ENCODE assay signal across 21 mouse cellular contexts in the genomic region with DNA sequence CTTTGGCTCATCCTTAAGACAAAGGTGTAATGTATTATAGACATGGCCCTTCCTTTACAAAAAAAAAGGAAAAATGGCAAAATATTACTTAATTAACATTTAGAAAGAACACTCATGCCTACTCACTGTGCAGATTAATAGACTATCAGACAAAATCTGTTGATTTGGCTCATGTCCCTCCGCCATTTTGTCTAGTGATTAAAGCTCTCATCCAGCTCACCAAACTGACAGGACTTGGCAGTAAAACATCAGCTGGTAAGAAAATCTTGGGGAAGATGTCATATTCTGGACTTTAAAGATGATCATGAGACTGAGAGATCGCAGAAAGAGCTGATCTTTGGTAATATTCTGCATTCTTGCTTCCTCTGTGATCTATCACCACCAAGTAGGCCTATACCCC.
DNase-seq lines count a peak whose midpoint lies in the region; ATAC-seq lines count a peak whose summit lies in the region.
"Had no signal": no experiment of that assay in that cellular context is flagged by ENCODE, and none has a peak within 500 bp of the region (broad histone marks: within the 10 kb centered on the region; RNA-seq: fewer than 3 reads in every experiment).

No protein-coding gene starts in this region.

- H3K9me3 ChIP-seq in hindbrain, embryonic 14.5 days (ENCODE audit: control insufficient read depth, low read length): no peaks in the 10 kb centered on the region
- H3K9me3 ChIP-seq in hindbrain, embryonic 16.5 days (ENCODE audit: control insufficient read depth, low read length): no peaks in the 10 kb centered on the region
- H3K9me3 ChIP-seq in midbrain, embryonic 11.5 days (ENCODE audit: control insufficient read depth, low read length): no peaks in the 10 kb centered on the region
- no peaks in the 10 kb centered on the region for H3K9me3 ChIP-seq in midbrain, embryonic 10.5 days (replicated peaks)
- H3K9me3 ChIP-seq: embryonic facial prominence, embryonic 12.5 days; embryonic facial prominence, embryonic 15.5 days; hindbrain, embryonic 13.5 days; intestine, embryonic 15.5 days had no signal

- no peak overlapping the region for H3K27ac ChIP-seq in hindbrain, embryonic 14.5 days
- H3K27ac ChIP-seq in hindbrain, embryonic 16.5 days (ENCODE audit: low read depth, low read length): no peak overlapping the region
- H3K27ac ChIP-seq in midbrain, embryonic 11.5 days (ENCODE audit: low read depth, low read length): no peak overlapping the region
- no peak overlapping the region for H3K27ac ChIP-seq in midbrain, embryonic 10.5 days (replicated peaks)
- H3K27ac ChIP-seq: embryonic facial prominence, embryonic 12.5 days; embryonic facial prominence, embryonic 15.5 days; hindbrain, embryonic 13.5 days; intestine, embryonic 15.5 days had no signal

- intact Hi-C loops in left cerebral cortex, postnatal 4 days (cut with DNase I): no loop called here
- intact Hi-C loops in left cerebral cortex, postnatal 14 days (cut with DNase I): no loop called here

- H3K27me3 ChIP-seq in hindbrain, embryonic 14.5 days (ENCODE audit: control insufficient read depth, insufficient read depth, low read length): no peaks in the 10 kb centered on the region
- no peaks in the 10 kb centered on the region for H3K27me3 ChIP-seq in hindbrain, embryonic 16.5 days (replicated peaks; ENCODE audit: control insufficient read depth, insufficient read depth, low read length)
- no peaks in the 10 kb centered on the region for H3K27me3 ChIP-seq in midbrain, embryonic 11.5 days (ENCODE audit: control insufficient read depth, insufficient read depth, low read length)
- H3K27me3 ChIP-seq in midbrain, embryonic 10.5 days (ENCODE audit: low read depth, poor library complexity, severe bottlenecking): no peaks in the 10 kb centered on the region
- H3K27me3 ChIP-seq: embryonic facial prominence, embryonic 12.5 days; embryonic facial prominence, embryonic 15.5 days; hindbrain, embryonic 13.5 days; intestine, embryonic 15.5 days had no signal

- H3K4me3 ChIP-seq in hindbrain, embryonic 14.5 days (replicated peaks; ENCODE audit: low read length): no peak overlapping the region
- H3K4me3 ChIP-seq in hindbrain, embryonic 16.5 days (ENCODE audit: low read length): no peak overlapping the region
- no peak overlapping the region for H3K4me3 ChIP-seq in midbrain, embryonic 11.5 days (ENCODE audit: low read depth, low read length)
- no peak overlapping the region for H3K4me3 ChIP-seq in midbrain, embryonic 10.5 days
- H3K4me3 ChIP-seq: embryonic facial prominence, embryonic 12.5 days; embryonic facial prominence, embryonic 15.5 days; hindbrain, embryonic 13.5 days; intestine, embryonic 15.5 days had no signal

- no peak overlapping the region for H3K9ac ChIP-seq in hindbrain, embryonic 14.5 days
- no peak overlapping the region for H3K9ac ChIP-seq in hindbrain, embryonic 16.5 days (ENCODE audit: low read depth, low read length)
- H3K9ac ChIP-seq in midbrain, embryonic 11.5 days (ENCODE audit: low read length): no peak overlapping the region
- H3K9ac ChIP-seq: embryonic facial prominence, embryonic 12.5 days; embryonic facial prominence, embryonic 15.5 days; hindbrain, embryonic 13.5 days; intestine, embryonic 15.5 days had no signal

- DNase-seq in cerebellum, postnatal 10 days: peak; percentile 64 to 67
- no peak for DNase-seq in cerebellum, adult 11-12 months
- peak; percentile 24 for DNase-seq in hindbrain, embryonic 14.5 days (ENCODE audit: low spot score)
- DNase-seq in left cerebral cortex, postnatal 4 days: peak; percentile 12
- no peak for DNase-seq in left cerebral cortex, postnatal 14 days (ENCODE audit: low spot score in 2 of 2)
- DNase-seq in midbrain, embryonic 11.5 days (ENCODE audit: low spot score, missing footprints): peak; percentile 23
- no peak for DNase-seq in midbrain, embryonic 10.5 days (ENCODE audit: low spot score)
- DNase-seq: adrenal gland, adult 8-10 months; adrenal gland, postnatal 25 days; cerebellum, adult 2 months; cerebellum, adult 9-11 months; gastrocnemius, postnatal 14 days; heart, adult 11 months had no signal

- WGBS in hindbrain, embryonic 14.5 days: 91% methylated on average over 2 of the region's 2 CpGs
- WGBS in hindbrain, embryonic 16.5 days: 77% methylated on average over 2 of the region's 2 CpGs
- WGBS in midbrain, embryonic 11.5 days: 92% methylated on average over 2 of the region's 2 CpGs
- 94% methylated on average over 2 of the region's 2 CpGs for WGBS in midbrain, embryonic 10.5 days

- no peak overlapping the region for H3K4me2 ChIP-seq in hindbrain, embryonic 14.5 days (replicated peaks)
- H3K4me2 ChIP-seq in hindbrain, embryonic 16.5 days (ENCODE audit: low read length): no peak overlapping the region
- H3K4me2 ChIP-seq in midbrain, embryonic 11.5 days: no peak overlapping the region
- H3K4me2 ChIP-seq: embryonic facial prominence, embryonic 12.5 days; embryonic facial prominence, embryonic 15.5 days; heart, embryonic 11.5 days; hindbrain, embryonic 13.5 days; intestine, embryonic 15.5 days had no signal

- H3K36me3 ChIP-seq in hindbrain, embryonic 14.5 days (replicated peaks; ENCODE audit: control insufficient read depth, insufficient read depth): no peaks in the 10 kb centered on the region
- no peaks in the 10 kb centered on the region for H3K36me3 ChIP-seq in hindbrain, embryonic 16.5 days (ENCODE audit: control insufficient read depth, insufficient read depth, low read length)
- no peaks in the 10 kb centered on the region for H3K36me3 ChIP-seq in midbrain, embryonic 11.5 days (ENCODE audit: control insufficient read depth, insufficient read depth, low read length)
- no peaks in the 10 kb centered on the region for H3K36me3 ChIP-seq in midbrain, embryonic 10.5 days
- H3K36me3 ChIP-seq: embryonic facial prominence, embryonic 12.5 days; embryonic facial prominence, embryonic 15.5 days; hindbrain, embryonic 13.5 days; intestine, embryonic 15.5 days had no signal

- peaks cover 11% of the 10 kb centered on the region for H3K4me1 ChIP-seq in hindbrain, embryonic 14.5 days (replicated peaks; ENCODE audit: control insufficient read depth, insufficient read depth, low read length)
- H3K4me1 ChIP-seq in hindbrain, embryonic 16.5 days (ENCODE audit: control insufficient read depth, insufficient read depth, low read depth, low read length): peaks cover 8% of the 10 kb centered on the region
- H3K4me1 ChIP-seq in midbrain, embryonic 11.5 days (ENCODE audit: control insufficient read depth, insufficient read depth, low read length): 0 out of 2 replicates have a peak, but pooled peaks cover 4% of the 10 kb centered on the region
- H3K4me1 ChIP-seq in midbrain, embryonic 10.5 days: peaks cover 11% of the 10 kb centered on the region
- H3K4me1 ChIP-seq: embryonic facial prominence, embryonic 15.5 days had no signal

- ATAC-seq in hindbrain, embryonic 14.5 days (ENCODE audit: low FRiP score): no peak
- ATAC-seq in hindbrain, embryonic 16.5 days: no peak
- ATAC-seq in midbrain, embryonic 11.5 days (ENCODE audit: low FRiP score): no peak
- ATAC-seq: activated CD4-positive, CD25-positive, alpha-beta regulatory T cell, adult 4 months; forebrain, embryonic 16.5 days; intestine, embryonic 15.5 days had no signal

Comparison
In these comparisons a context has a peak if more than half of its experiments do, and no peak if none do; other contexts are left out.
1. DNase-seq: peak in cerebellum, postnatal 10 days (2 of 2), hindbrain, embryonic 14.5 days (single experiment), left cerebral cortex, postnatal 4 days (single experiment) and midbrain, embryonic 11.5 days (single experiment); none in cerebellum, adult 11-12 months (single experiment), left cerebral cortex, postnatal 14 days (0 of 2) and midbrain, embryonic 10.5 days (single experiment).